Mouse (Mus musculus): ENCODE measurements at regions not wholly inside any gene's neighbourhood (a gene's known extent, or its start where the extent isn't known, plus 50 kb on each side); places are given as distances from the start of the nearest gene placed in this dataset.

GRCm38 (mm10) chr11:114448776-114449401 is 219.4 kb upstream of the Rpl38 start:
- no peak for TF ChIP-seq POLR2A (IDR thresholded peaks at IDR 0.05; ENCODE audit: control insufficient read depth, low read depth, low read length)
- no peak for TF ChIP-seq CTCF (IDR thresholded peaks at IDR 0.05; ENCODE audit: control insufficient read depth, insufficient read depth, insufficient replicate concordance, low read depth, low read length)
